Mouse (Mus musculus) gonadal fat pad, adult 2 months (tissue): Measurements from ENCODE around the gene Tekt1. TPM values are rescaled to one million over a fixed set of nuclear protein-coding genes. Genes with fewer than 3 reads are reported as not detected.
"Not testable (repeated sequence)": the region's sequence is repeated elsewhere in the genome, so short reads cannot be mapped to it uniquely, and the experiment has no call there.

Source experiments
- DNase-seq: peaks from one replicate; pipeline ENCODE4 v3.0.0-alpha.2; 2012; ENCODE audit warnings: low read depth
- polyA plus RNA-seq: library from polyadenylated mRNA; depleted of rRNA; stranded (reverse); fragments of >200 nt; gene quantifications from 2 replicates; pipeline ENCODE4 v1.2.3, GENCODE M21; 2012

Gene Tekt1
- polyA plus RNA-seq, 1 experiment: 1.6 TPM

DNA sequence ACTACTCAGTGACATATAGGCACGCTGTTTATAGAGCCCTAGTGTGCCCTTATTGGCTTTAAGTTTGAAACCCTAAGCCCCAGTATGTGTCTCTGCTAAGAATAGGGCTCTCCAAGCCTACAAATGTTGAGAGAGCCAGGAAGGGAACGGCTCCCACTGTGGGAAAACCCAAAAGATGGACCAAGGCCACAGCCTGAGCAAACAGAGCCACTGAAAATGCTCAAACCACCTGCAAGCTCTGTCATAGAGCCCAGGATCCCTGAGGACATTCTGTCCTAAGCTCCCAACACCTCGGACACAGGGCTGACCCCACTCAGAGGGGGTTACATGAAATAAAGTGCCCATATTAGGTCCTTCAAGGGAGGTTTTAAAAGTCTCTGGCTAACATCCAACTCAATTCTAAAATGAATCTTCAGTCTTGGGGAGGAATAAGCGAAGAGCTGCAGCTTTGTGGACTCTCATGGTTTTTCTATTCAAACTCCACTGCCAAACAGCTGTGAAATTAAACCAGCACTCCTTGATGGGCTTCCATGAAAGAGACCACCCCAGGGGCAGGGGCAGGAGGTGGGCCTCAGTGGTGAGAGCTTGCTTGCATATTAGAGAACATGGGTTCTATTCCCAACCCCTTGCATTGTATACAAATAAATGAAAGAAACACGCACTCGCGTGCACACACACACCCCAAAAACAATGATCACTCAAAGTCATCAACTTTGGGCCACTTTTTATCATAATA is 27.3 kb upstream of the Tekt1 start:
- no peak for DNase-seq

DNA sequence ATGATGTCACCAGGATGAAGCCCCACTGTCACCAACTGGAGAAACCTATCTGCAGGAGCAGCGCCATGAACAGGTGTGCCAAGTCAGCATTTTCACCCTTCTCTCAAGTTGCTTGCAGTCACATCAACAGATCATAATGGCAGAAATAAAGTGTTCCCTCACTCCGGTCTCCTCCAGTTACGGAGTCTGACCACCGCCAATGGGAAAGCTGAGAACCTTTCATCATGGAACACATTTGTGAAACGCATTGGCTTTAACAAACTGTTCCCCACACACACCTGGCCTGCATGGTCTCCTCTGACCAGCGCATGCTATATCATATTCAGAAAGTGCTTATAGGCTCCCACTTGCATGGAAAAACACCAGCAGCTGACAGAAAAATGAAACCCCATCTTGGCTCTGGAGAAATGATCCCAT is 25.9 kb upstream of the Tekt1 start:
- no peak for DNase-seq

DNA sequence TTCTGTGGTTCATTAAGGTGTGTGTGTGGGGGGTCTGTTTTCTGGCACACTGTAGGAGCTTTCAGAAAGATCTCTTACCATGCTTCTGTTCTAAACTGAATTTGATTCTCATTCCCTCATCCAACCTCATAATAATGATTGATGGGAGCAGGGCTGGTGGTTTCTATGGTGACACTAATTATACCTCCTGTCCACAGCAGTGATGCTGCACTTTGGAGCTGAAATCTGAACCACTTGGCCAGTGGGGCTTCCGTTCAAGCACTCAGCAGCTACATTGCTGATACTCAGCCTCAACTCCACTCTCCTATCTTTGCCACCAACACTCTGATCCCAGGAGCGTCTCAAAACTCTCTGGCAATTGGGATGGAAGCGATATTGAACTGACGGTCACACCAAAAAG is 17.1 kb upstream of the Tekt1 start:
- DNase-seq: no peak

DNA sequence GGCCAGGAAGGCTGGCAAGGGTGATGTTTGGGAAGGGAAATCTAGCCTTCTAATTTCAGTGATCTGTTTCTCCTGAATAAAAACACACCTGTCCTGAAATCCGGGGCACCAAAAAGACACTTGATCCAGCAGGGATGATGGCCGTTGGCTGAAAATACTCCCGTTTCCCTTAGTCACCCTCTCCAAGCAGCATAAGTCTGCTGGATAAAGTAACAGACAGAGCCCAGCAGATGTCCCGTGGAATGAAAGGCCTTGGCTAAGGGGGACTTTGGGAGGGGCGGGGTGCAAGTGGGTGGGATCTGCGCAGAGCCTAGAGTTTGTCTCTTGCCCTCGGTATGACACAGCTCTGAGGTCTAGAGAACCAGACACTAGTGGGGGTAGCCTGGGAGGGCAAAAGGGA is 16.0 kb upstream of the Tekt1 start:
- no peak for DNase-seq

DNA sequence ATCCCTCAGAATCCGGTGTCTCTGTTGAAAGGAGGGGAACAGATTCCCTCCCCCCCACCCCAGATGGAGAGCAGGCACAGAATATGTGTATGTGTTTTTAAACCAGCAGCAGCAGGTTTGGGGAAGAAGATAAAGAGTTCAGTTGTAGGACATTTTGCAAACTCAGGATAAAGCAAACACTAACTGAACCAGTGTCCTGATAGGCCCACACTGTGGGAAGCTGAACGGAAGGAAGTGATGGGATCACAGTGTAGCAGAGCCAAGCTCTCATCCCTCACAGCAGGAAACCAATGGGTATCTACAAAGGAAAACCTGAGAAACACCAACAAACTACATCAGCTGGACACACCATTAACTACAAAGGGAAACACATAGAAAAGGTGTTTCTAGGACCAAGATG is 14.3 kb upstream of the Tekt1 start:
- no peak for DNase-seq

DNA sequence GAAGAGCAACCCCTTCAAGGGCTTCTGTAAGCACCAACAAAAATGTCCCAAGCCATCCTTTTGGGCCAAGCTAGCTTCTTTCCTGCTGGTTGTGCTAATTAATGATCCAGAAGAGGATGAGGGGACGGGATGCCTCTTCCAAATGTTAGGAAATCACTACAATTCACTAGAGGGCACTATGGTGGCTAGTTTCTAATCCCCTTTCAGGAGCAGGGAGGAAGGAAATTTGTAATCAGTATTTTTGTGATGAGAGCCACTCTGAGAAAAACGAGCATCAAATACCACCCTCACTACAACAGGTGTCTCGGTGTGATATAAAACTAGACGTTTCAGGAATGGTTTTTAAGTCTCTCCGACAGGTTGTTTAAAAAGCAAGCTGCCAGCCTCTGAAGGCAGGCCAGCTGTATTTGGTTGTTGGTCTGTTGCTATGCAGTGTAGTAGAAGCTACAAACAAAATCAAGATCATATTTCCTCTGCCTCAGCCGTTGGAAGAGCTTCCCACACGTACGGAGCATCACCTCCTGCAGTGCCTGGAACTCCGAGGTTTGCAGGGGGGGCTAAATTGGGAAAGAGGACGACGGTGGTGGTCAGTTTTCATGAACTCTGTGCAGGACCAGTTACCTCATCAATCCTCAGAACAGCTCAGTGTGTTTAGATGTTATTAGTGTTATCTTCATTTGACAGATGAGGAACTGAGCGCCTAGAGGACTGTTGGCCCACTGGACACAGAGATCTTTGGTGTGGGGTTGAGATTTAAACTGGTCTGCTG is 7.8 kb upstream of the Tekt1 start:
- DNase-seq: no peak

DNA sequence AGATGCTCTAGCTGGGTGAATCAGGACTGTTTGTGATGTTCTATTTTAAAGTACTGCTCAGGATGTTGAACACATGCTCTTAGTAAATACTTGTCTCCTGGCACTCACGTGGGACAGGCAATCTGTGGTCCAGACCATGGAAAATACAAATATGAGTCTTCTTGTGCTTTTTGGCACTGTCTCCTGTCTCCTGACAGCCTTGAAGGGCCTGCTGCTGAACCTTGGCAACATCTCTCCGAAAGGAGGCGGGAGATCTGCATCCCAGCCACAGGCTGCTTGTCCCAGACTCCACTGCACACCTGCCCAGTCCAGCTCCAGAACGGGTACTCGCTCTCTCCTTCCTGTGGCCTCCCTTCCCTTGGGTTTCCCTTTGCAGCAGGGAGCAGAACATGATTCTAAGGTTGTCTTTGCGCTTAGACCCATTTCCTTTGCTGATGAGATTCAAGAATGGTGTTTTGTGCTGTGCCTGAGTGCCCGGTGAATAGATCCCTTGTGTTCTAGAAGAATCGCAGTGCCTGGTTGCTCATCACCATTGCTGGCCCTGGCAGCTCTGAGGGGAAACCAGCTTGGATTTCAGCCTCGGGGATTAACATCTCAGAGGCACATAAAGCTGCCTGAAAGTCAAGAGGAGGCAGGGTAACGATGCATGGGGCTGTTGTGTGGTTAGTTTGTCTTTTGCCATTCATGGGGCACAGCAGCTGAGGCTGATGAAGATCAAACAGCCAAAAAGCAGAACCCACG is 5.9 kb upstream of the Tekt1 start:
- DNase-seq: no peak

DNA sequence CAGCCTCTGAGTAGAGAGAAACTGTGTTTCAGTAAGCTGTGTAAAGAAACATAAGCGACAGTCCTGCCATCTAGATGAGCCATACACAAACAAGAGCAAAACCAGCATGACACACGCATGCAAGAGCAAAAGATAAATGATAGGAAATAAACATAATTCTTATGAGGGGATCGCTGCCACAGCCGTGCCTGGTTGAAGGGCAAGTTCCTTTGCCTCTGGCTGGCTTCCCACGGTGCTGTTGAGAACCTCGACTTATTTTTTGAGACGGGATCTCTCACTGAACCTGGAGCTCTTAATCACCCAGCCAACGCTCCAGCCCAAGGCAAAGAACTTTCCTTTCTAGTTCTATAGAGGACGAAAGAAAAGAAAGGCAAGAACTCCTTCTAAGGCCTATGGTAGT is 3.9 kb upstream of the Tekt1 start:
- no peak for DNase-seq

DNA sequence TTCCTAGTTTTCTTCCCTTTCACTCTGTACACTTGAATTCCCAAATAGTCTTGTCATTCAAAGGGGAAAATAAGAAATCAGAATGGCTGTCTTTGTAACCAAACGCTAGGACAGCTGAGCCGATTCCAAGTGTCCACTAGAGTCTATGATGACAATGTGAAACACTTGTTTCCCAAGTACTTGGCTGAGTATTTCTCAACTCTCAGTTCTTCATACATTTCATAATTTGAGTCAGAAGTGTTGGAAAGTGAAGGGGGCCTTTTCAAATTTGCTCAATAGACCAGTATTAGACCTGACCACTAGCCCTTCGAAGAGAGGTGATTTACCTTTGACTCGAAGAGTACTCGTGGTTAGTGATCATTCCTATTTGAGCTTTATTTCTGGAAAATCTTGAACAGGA is 2.3 kb upstream of the Tekt1 start:
- no peak for DNase-seq

DNA sequence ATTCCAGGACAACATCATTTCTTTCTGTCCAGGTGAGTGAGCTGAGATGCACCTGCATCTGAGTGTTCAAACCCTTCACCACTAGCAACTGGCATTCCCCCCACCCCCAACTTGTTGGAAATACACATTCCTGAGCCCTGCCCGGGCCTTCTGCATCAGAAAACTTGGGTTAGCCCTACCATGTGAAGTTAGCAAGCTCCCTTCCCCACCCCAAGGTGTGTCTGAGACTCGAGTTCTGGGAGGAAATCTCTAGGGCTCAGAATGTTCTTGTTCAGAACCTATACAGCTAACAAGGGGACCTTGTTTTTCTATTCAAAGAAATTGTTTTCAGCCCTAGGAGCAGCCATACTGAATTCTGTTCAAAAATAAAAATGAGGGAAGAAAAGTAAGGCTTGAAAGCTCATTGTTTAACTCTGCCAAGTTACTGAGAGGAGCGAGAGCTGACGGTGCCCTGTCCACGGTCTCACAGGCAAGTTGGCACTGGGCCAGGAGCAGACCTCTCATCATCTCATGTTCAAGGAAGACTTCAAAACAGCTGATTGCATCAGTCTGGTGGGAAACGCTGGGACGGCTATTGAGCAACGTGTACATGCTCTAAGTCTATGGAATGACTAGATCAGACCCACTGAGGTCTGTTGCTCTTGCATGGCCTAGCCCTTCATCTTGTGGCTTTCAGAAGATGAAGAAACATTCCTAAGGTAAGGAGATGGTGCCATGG is 1.4 kb upstream of the Tekt1 start:
- DNase-seq: no peak

DNA sequence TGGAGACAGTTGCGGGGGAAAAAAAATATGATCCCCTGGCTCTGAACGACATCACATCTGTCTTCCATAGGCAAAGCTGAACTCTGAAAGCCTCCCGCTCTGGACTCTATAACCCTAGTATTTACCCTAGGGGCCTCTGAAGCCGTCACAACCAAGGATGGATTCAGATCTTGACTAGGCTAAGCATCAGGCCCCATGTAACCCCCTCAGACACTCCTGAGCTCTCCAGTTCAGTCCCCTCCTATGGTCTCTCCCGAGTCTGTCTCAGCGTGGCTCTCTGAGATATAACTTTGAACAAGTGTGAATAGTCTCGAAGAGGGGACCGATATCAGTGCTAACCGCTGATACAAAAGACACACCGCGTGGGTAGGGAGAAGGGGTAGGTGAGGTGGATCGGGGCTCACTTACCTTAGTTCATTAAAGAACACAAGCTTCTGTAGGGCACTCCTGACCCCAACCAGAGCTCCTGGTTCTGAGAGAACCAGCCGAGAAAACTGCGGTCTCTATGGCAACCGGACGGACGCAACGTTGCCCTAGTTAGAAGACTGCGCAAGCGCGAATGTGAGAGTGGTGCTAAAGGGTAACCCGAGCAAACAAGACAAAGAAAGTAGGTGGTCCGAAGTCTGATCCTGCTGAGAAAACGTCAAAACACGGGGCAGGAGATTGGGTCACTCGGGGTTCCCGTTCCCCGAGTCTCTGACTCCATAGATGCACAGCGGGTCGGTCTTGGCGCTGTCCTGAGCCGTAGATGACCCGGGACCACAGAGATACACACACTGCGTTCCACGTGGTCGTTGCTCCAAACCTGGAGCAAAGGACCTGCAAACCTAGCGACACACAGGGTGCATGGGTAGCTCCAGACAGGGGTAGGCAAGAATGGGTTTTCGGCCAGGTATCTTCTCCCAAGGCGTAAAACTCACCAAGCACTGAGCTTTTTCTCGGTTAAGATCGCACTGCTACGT is 576 bp downstream of the Tekt1 start:
- no peak for DNase-seq

DNA sequence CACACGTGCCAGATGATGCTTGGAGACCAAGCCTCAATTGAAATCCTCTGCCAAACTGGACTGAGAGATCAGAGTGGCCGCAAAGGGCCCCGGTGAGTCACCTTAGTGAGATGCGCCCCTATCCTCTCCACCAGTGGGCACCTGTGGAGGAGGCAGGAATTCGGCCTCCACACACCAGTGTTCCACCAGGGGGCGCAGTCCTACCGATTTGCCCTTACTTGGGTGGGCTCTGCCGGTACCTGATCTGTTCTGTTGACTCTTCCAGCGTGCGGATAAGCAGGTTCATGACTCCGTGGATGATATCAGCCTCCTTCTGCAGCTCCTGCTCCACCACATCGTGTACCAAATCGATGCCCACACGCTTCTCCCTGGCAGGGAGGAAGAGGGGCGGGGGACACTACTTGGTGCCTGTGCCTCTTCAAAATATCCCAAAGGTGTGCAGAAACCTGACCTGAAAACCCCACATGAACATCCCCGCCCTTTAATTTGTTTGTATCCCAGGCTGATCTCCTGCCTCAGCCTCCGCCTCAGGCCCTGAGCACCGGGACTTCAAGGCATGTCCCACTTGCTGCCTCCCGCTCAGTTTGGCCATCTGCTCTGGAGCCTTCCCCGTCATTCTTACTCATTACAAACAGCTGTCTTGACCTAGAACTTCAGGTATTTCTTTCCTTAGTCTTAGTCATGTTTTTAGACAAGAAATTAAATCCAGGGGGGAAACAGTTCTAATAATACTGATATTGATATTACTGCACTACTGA is 7.1 kb downstream of the Tekt1 start:
- no peak for DNase-seq

DNA sequence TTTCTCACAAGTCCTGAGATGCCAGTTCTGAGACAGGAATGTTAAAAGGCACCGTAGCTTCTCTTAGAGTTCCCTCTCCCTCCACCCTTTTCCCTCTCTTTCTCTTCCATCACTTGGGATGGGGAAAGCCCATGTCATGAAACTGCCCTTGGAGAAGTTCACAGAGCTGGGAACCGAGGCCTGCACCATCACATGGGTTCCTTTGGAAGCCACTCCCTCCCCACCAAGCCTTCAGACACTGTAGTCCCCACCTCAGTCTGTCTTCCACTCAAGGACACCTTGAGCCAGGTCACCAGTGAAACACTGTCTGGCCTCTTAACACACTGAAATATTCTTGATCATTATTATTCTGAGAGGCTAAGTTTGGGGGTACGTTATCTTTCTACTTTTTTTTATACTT is 9.1 kb downstream of the Tekt1 start:
- DNase-seq: no peak

DNA sequence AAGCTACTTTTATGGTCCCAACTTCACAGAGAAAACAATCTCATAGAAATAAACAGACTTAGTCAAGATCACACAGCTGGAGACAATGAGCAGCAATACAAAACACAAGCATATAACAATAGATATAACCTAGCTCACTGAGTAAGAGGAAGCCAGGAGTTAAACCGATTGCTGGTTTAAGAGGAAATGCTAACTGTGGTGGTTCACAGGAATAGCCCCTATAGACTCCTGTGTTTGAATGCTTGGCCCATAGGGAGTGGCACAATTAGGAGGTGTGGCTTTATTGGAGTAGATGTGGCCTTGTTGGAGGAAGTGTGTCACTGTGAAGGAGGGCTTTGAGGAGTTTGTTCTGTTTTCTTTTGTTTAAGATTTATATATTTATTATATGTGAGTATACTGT is 10.0 kb downstream of the Tekt1 start:
- DNase-seq: no peak

DNA sequence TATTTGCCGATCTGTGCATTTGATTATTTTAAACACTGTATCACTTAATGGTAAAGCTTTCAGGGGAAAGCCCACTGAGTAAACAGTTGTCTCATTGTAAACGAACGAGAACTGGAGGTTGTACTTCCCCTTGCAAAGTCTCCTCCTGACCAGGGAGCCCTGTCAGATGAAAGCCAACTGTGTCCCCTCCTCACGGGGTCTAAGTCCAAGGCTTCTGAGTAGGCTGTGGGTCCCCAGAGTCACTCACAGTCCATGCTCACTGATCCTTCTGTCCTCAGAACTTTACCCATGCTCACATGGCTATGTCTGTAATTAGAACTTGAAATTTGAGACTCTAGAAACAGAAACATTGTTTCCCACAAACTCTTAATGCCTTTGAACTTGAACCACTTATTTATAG is 12.6 kb downstream of the Tekt1 start:
- no peak for DNase-seq

DNA sequence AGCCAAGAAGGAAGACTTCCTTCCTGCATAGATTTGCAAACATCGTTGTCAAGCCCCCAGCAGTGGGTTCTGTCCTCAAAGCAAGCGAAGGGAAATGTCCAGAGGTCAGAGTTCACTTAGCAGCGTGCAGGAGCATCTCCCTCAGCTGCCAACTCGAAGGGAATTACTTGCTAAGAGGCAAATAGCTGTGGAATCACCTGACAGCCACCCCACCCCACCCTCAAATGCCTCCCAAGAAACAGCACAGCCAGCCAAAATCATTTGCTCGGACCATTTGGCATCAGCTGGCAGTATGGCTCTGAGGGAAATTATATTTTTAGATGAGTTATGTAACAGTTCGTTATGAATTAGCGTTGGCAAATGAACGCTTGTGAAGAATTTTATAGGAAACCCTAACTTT is 13.2 kb downstream of the Tekt1 start:
- no peak for DNase-seq

DNA sequence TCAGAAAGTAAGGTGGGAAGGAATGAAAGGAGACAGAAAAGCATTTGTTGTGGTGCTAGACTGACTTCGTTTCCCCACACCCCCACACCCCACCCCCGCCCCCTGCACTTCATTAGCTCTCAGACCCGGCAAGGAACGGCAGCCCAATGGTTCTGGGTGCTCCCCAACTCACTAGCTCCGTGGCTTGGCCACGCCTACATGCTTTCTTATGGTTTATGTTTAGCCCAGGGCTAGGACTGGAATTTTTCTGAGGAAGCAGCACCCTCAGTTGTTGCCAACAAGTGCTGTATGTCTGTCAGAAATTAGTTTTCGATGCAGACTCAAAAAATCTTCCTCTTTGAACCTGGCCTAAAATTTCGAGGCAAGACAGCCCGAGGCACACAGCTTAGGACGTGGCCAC is 13.7 kb downstream of the Tekt1 start:
- no peak for DNase-seq

DNA sequence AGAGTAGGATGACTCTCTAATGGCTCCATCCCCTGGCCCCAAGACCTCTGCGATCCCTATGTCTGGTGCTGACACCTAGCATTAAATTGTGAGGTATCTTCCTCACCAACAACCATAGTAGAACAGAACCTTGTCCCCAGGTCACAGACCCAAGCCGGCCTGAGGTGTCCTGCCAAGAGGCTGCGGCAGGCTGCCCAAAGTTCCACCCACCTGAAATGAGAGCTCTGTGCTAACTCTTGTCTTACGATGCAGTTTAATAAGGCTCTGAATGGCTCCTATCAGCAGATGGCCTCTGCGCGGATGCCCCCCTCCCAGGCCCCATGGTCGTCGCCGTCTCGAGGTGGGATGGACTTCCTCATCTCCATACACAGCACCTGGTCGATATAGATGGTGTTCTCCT is 17.8 kb downstream of the Tekt1 start:
- DNase-seq: no peak

DNA sequence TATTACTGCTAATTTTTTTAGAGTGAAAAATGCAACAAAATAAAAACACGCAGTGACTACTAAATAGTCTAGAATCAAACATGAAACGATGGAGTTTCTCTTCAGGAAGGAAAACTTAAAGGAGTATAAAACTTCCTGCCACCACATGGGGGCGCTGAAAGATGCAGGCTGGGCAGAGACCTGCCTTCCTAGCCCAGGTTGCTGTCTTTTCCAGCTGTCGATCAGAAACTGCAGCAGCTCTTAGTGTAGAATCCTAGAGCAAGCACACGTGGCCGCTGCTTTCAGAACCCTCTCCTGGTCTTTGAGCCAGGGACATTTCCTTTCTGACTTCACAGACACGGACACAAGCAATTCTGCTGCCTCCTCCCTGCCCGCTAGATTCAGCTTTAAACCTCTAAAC is 18.3 kb downstream of the Tekt1 start:
- DNase-seq: no peak

DNA sequence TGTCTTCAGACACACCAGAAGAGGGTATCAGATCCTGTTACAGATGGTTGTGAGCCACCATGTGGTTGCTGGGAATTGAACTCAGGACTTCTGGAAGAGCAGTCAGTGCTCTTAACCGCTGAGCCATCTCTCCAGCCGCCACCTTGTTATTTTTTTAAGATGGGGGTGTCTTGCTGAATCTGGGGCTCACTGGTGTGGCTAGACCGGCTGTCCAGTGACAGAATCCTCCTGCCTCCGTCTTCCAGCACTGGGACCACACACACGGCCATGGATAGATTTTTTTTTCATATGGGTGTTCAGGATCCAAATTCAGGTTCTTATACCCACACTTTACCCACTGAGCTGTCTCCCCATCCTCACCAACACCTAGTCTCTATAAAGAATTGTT is 19.0 kb downstream of the Tekt1 start:
- DNase-seq: not testable (repeated sequence)
